Mouse (Mus musculus) liver, adult 2 months (tissue): ENCODE results near the gene Zfp329. TPM values are rescaled to one million over a fixed set of nuclear protein-coding genes. Genes with fewer than 3 reads are reported as not detected.

Experiments used
- DNase-seq: peaks from one replicate; pipeline ENCODE4 v3.0.0-alpha.2; 2011; ENCODE audit warnings: low read depth, low spot score; ENCODE audit errors: extremely low read depth
- H3K27ac ChIP-seq: fragments of 200-500 bp; replicated peaks from 2 replicates; pipeline ENCODE4 v1.5.1; 2012; ENCODE audit warnings: low read depth, mild to moderate bottlenecking, control low read depth, inconsistent platforms, low read length; ENCODE audit not compliant: insufficient read depth
- H3K27me3 ChIP-seq: fragments of 200-500 bp; 2 replicates; pipeline ENCODE4 v1.6.1; 2012; ENCODE audit warnings: mild to moderate bottlenecking, moderate library complexity, low read length, inconsistent platforms; ENCODE audit not compliant: control insufficient read depth, insufficient read depth
- H3K36me3 ChIP-seq: fragments of 200-500 bp; 2 replicates; pipeline ENCODE4 v1.6.1; 2012; ENCODE audit warnings: low read length, inconsistent platforms; ENCODE audit not compliant: control insufficient read depth, insufficient read depth
- H3K4me1 ChIP-seq: fragments of 200-500 bp; 2 replicates; pipeline ENCODE4 v1.6.1; 2011; ENCODE audit warnings: low read length; ENCODE audit not compliant: control insufficient read depth, insufficient read depth
- H3K4me3 ChIP-seq: fragments of 200-500 bp; 2 replicates; pipeline ENCODE4 v1.5.1; 2011; ENCODE audit warnings: low read depth, mild to moderate bottlenecking, control low read depth, low read length, moderate library complexity; ENCODE audit not compliant: insufficient read depth
- H3K79me2 ChIP-seq: fragments of 200-500 bp; 2 replicates; pipeline ENCODE4 v1.6.1; 2012; ENCODE audit warnings: inconsistent platforms, mild to moderate bottlenecking, low read length, moderate library complexity; ENCODE audit not compliant: control insufficient read depth, insufficient read depth
- H3K9ac ChIP-seq: fragments of 200-500 bp; 2 replicates; pipeline ENCODE4 v1.6.1; 2012; ENCODE audit warnings: low read depth, mild to moderate bottlenecking, control low read depth, inconsistent platforms, low read length
- CTCF ChIP-seq: fragments of 200-500 bp; IDR thresholded peaks from 2 replicates; pipeline ENCODE4 v1.5.1; 2011; ENCODE audit warnings: low read depth, low read length, control low read depth
- POLR2A ChIP-seq: fragments of 200-500 bp; IDR thresholded peaks from 2 replicates; pipeline ENCODE4 v1.6.1; 2011; ENCODE audit warnings: low read length, control low read depth; ENCODE audit not compliant: insufficient read depth; ENCODE audit errors: extremely low read depth
- WGBS: fragments of 180-500 bp; shearing (Covaris S2); methylation state at CpG from one replicate; pipeline ENCODE4 v1.1.7; 2018; 5-methylcytosine and 5-hydroxymethylcytosine counted together
- polyA plus RNA-seq: library from polyadenylated mRNA; depleted of rRNA; stranded (reverse); fragments of >200 nt; gene quantifications from 2 replicates; pipeline ENCODE4 v1.2.3, GENCODE M21; 2012; rRNA removed
- total RNA-seq: library from RNA; depleted of rRNA; stranded (reverse); fragments of >200 nt; gene quantifications from 2 replicates; pipeline ENCODE4 v1.2.3, GENCODE M21; 2014; rRNA removed

Gene Zfp329
- total RNA-seq, result 1.8 and 2.0 TPM in 2 replicates
- polyA plus RNA-seq, result 0.29 and 0.50 TPM in 2 replicates

DNA sequence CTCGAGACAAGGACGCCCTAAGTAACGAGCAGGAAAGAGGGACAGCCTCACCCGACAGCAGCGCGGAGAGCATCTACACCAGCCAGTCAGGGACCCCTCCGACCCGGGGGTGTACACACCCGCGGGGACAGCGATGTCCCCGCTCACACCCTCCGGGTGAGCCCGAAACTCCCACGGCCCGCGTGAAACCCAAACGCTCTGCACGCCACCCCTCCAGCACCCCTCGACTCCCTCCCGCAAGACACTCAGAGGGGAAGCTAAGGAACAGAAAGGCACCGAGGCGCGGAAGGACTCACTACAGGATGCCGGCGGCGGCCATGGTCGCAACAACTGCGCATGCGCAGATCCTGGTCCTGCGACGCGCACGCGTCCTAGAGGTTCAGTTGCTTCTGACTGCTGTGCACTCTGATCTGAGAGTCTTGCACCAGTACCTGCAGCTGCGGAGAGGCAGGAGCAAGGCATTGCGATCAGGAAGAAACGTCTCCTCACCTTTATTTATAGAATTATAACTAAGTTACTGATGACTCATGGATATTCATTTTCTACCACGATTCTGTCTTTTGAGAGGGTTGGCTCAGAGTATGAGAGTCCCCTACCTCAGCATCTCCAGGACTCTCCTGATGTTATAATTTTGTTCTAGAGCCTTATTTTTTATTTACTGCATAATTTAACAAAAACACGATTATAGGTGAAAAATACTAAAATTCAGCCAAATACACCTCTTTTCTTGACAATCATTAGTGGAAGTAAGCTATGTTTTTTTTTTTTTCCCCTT lies at the start of gene Zfp329:
Gene Zfp329 (minus strand): TSS at position 338 of the 775 bp plus-strand sequence.
- H3K27ac ChIP-seq, result no peak within 1 kb of the TSS

DNA sequence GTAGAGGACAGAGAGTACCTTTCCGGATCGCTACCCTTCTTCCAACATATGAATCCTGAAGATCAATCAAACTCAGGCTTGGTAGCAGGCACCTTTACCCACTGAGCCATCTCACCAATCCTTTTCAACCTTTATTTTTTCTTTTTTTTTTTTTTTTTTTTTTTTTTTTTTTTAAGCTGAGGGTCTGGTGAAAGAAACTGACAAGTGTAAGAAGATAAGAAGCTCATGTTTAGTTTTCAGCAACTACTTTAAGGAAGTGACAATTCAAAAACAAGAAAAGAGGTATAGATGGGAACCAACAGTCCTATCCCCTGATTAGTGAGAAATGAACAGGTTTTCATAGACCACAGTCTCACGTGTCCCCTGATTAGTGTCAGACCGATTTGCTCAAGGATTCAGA lies 17.1 kb upstream of the Zfp329 start:
- peak overlapping the region; percentile 73 for H3K4me3 ChIP-seq
- H3K27ac ChIP-seq, result peak overlapping the region; percentile 94
- H3K27me3 ChIP-seq, result no peaks in the 10 kb centered on the region
- peaks cover 4% of the 10 kb centered on the region; the same call in 1 of the 2 replicates for H3K79me2 ChIP-seq
- no peak for DNase-seq
- 80% methylated on average over 4 of the region's 4 CpGs for WGBS
- H3K9ac ChIP-seq, result peak overlapping the region; percentile 88; the same call in 1 of the 2 replicates
- peaks cover 2% of the 10 kb centered on the region; the same call in 1 of the 2 replicates for H3K4me1 ChIP-seq
- H3K36me3 ChIP-seq, result peaks cover 42% of the 10 kb centered on the region
- TF ChIP-seq POLR2A, result no peak

More for the DNA sequence above, at the start of gene Zfp329:
- no peaks in the 10 kb centered on the region for H3K4me1 ChIP-seq
- H3K27me3 ChIP-seq, result no peaks in the 10 kb centered on the region
- TF ChIP-seq POLR2A (peak; percentile 46; the same call in 1 of the 2 replicates), CTCF (no peak)
- under 1% methylated on average over 40 of the region's 40 CpGs for WGBS
- peak; percentile 81 for DNase-seq
- peaks cover 5% of the 10 kb centered on the region; the same call in 1 of the 2 replicates for H3K79me2 ChIP-seq
- H3K4me3 ChIP-seq, result peak within 1 kb of the TSS; percentile 90
- H3K9ac ChIP-seq, result peak within 1 kb of the TSS; percentile 77
- H3K36me3 ChIP-seq, result peaks cover 13% of the 10 kb centered on the region

DNA sequence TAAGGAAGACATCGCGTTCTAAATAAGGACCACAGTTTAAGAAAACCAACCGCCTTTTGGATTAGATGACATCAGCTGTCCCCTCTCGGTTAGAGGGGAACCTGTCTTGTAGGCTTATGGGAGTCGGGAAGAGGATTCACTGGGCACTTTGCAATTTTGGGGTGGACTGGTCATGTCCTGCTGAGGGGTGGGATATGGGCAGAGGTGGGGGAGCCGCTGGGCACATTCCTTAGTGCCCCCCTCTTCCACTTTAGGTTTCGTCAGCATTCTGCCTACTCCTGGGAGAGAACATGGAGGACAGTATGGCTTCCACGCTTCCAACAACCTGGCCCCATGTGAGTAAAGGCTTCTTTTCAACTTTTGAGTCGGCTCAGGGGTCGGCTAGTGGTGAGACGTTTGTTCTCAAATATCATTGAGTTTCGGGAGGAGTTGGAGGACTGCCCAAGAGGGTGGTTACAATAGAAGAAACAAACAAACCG lies 16.6 kb upstream of the Zfp329 start:
- peaks cover 4% of the 10 kb centered on the region; the same call in 1 of the 2 replicates for H3K79me2 ChIP-seq
- DNase-seq, result peak; percentile 64
- H3K9ac ChIP-seq, result peak overlapping the region; percentile 88
- peak overlapping the region; percentile 73 for H3K4me3 ChIP-seq
- WGBS, result 4% methylated on average over 13 of the region's 13 CpGs
- H3K27me3 ChIP-seq, result no peaks in the 10 kb centered on the region
- peaks cover 38% of the 10 kb centered on the region for H3K36me3 ChIP-seq
- TF ChIP-seq POLR2A (no peak), CTCF (no peak)
- peaks cover 2% of the 10 kb centered on the region; the same call in 1 of the 2 replicates for H3K4me1 ChIP-seq
- H3K27ac ChIP-seq, result peak overlapping the region; percentile 94

DNA sequence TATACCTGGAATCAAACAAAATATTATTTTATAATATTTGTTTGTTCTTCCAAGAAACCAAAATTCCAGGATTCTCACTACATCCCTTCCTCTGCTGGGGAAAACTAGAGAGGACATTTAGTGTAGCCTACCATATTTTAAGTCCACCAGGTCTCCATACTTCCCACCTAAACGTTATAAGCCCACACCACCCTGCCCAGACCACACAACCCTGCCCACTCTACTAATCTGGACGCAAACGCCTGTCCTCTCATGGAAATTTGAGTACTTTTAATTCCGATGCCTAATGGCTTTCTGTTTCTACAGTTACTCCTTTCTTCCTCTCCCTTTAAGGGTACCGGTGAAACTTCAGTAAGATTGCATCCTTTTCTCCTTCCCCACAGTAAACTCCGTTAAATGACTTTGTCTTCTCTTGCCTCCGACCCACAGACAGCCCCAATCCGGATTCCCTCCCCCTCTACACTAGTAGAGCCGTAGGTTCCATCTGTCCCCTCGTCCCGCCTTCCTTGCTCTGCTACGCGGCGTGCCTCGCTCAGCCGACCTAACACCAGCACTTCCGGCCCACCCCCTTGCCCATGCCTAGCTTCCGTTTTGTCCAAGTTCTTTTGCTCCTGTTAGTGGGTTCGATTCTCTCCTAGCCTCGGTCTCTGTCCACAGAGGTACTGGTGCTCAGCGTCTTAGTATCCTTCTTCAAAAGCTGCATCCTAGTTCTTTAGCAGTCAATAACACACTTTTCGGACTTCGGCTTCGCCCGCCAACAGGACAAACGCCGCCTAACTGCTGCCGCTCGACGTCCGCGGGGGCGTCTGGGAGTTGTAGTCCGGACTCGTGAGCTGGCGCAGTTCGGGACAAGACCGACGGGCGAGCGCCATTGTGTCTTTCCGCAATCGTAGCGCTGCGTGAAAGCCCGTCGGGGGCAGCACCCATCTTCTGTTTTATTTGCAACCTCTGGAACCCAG lies 15.8 kb upstream of the Zfp329 start, which contains the start of gene Zfp110:
Gene Zfp110 (plus strand): TSS at position 600 of the 959 bp plus-strand sequence.
- H3K36me3 ChIP-seq, result peaks cover 32% of the 10 kb centered on the region
- peak within 1 kb of the TSS; percentile 88 for H3K9ac ChIP-seq
- peak within 1 kb of the TSS; percentile 94 for H3K27ac ChIP-seq
- no peaks in the 10 kb centered on the region for H3K27me3 ChIP-seq
- peaks cover 2% of the 10 kb centered on the region; the same call in 1 of the 2 replicates for H3K4me1 ChIP-seq
- TF ChIP-seq CTCF (no peak), POLR2A (peak; percentile 76)
- H3K4me3 ChIP-seq, result peak within 1 kb of the TSS; percentile 73
- WGBS, result 3% methylated on average over 47 of the region's 47 CpGs
- peaks cover 4% of the 10 kb centered on the region; the same call in 1 of the 2 replicates for H3K79me2 ChIP-seq
- peak; percentile 84 for DNase-seq

DNA sequence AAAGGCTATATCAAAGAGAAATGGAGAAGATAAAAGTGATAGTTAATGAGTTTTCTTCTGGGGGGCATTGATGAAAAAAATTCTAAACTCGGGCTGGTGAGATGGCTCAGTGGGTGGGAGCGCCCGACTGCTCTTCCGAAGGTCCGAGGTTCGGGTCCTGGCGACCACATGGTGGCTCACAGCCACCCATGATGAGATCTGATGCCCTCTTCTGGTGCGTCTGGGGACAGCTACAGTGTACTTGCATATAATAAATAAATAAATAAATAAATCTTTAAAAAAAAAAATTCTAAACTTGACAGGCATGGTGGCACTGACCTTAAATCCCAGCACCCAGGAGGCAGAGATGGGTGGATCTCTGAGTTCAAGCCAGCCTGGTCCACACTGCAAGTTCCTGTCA lies 3.1 kb downstream of the Zfp329 start:
- no peak for DNase-seq
- no peak overlapping the region for H3K9ac ChIP-seq
- H3K4me3 ChIP-seq, result no peak overlapping the region
- H3K4me1 ChIP-seq, result no peaks in the 10 kb centered on the region
- H3K79me2 ChIP-seq, result peaks cover 5% of the 10 kb centered on the region; the same call in 1 of the 2 replicates
- TF ChIP-seq POLR2A (no peak), CTCF (no peak)
- H3K27ac ChIP-seq, result no peak overlapping the region
- 92% methylated on average over 8 of the region's 8 CpGs for WGBS
- H3K36me3 ChIP-seq, result peaks cover 31% of the 10 kb centered on the region
- peaks cover 3% of the 10 kb centered on the region; the same call in 1 of the 2 replicates for H3K27me3 ChIP-seq
